Mouse (Mus musculus): ENCODE measurements around the gene Phf21a. TPM values are rescaled to one million over a fixed set of nuclear protein-coding genes. Genes with fewer than 3 reads are reported as not detected.

Gene Phf21a
- polyA plus RNA-seq, 1 experiment: 36.8 TPM

GRCm38 (mm10) chr2:92377320-92377719 is 284.4 kb downstream of the Phf21a start:
- Histone ChIP-seq H3K27me3 (replicated peaks; ENCODE audit: control insufficient read depth, insufficient read depth, low read length) (no peaks in the 10 kb centered on the region), H3K4me3 (ENCODE audit: insufficient read depth, low read depth, low read length) (no peak overlapping the region), H3K4me1 (ENCODE audit: control insufficient read depth, insufficient read depth, low read length) (peaks cover 22% of the 10 kb centered on the region), H3K36me3 (ENCODE audit: control insufficient read depth, insufficient read depth, low read length) (peaks cover 3% of the 10 kb centered on the region; the same call in 1 of the 2 replicates), H3K27ac (ENCODE audit: insufficient read depth, low read depth, low read length) (no peak overlapping the region)
- 76% methylated on average over 7 of the region's 7 CpGs for WGBS
- TF ChIP-seq CTCF (conservative IDR thresholded peaks at IDR 0.05; ENCODE audit: insufficient read depth, insufficient read length, low read depth, low read length) (no peak), POLR2A (IDR thresholded peaks at IDR 0.05; ENCODE audit: low read depth, low read length) (no peak)
- DNase-seq: no peak

GRCm38 (mm10) chr2:92379783-92380494 is 287.0 kb downstream of the Phf21a start:
- Histone ChIP-seq H3K4me3 (ENCODE audit: insufficient read depth, low read depth, low read length) (no peak overlapping the region), H3K27ac (ENCODE audit: insufficient read depth, low read depth, low read length) (no peak overlapping the region), H3K27me3 (replicated peaks; ENCODE audit: control insufficient read depth, insufficient read depth, low read length) (no peaks in the 10 kb centered on the region), H3K4me1 (ENCODE audit: control insufficient read depth, insufficient read depth, low read length) (peaks cover 7% of the 10 kb centered on the region; the same call in 1 of the 2 replicates), H3K36me3 (ENCODE audit: control insufficient read depth, insufficient read depth, low read length) (peaks cover 3% of the 10 kb centered on the region; the same call in 1 of the 2 replicates)
- no peak for DNase-seq
- 79% methylated on average over 17 of the region's 17 CpGs for WGBS
- no peak for TF ChIP-seq CTCF (conservative IDR thresholded peaks at IDR 0.05; ENCODE audit: insufficient read depth, insufficient read length, low read depth, low read length)
- no peak for TF ChIP-seq POLR2A (IDR thresholded peaks at IDR 0.05; ENCODE audit: low read depth, low read length)

DNA sequence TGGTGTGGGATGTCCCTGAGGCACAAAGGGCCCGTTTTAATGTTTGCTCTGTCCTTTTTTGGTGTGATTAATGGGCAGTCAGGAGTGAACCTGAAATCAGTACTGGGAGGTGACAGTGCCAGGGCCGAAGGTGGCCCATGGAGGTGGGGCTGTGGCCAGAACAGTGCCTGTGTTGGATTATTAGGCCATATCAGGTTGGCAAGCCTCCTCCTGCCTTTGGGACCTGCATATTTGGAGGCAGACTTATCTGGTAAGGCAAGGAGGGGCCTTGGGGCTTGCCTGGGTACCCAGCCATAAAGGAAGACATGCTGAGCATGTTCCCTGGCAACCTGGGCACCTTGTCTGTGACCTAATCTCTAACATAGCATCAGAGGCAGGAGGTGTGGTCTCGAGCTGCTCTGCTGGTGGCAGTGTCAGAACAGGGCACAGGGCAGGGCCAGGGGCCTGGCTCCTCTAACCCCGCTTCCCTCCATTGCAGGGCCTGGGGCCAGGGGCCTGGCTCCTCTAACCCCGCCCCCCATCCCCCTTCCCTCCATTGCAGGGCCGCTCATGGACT is 287.7 kb downstream of the Phf21a start:
- peaks cover 3% of the 10 kb centered on the region; the same call in 1 of the 2 replicates for H3K36me3 ChIP-seq (ENCODE audit: control insufficient read depth, insufficient read depth, low read length)
- WGBS: 60% methylated on average over 6 of the region's 6 CpGs
- H3K27ac ChIP-seq (ENCODE audit: insufficient read depth, low read depth, low read length): no peak overlapping the region
- TF ChIP-seq CTCF (conservative IDR thresholded peaks at IDR 0.05; ENCODE audit: insufficient read depth, insufficient read length, low read depth, low read length): no peak
- TF ChIP-seq POLR2A (IDR thresholded peaks at IDR 0.05; ENCODE audit: low read depth, low read length): no peak
- DNase-seq: no peak
- H3K4me1 ChIP-seq (ENCODE audit: control insufficient read depth, insufficient read depth, low read length): peaks cover 7% of the 10 kb centered on the region; the same call in 1 of the 2 replicates
- H3K4me3 ChIP-seq (ENCODE audit: insufficient read depth, low read depth, low read length): no peak overlapping the region
- H3K27me3 ChIP-seq (replicated peaks; ENCODE audit: control insufficient read depth, insufficient read depth, low read length): no peaks in the 10 kb centered on the region

DNA sequence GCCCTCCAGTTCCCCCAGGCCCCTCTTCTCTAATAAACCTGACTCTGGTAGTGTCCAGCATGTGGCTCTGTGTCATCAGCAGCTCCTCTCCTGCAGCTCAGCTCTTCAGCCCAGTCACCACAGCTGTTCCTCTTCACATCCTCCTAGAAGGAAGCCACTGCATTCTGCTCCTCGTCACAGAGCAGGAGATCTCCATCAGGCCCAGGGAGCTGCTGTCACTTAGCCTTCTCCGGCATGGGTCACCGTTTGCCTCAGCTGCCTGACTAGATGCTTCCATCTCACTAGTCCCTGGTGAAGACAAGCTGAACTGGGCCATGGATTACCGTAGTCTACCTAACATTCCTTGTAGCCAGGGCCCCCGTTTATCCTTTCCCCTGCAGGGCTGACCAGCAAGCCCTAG is 288.2 kb downstream of the Phf21a start:
- H3K4me1 ChIP-seq (ENCODE audit: control insufficient read depth, insufficient read depth, low read length): 0 out of 2 replicates have a peak, but pooled peaks cover 3% of the 10 kb centered on the region
- no peak overlapping the region for H3K4me3 ChIP-seq (ENCODE audit: insufficient read depth, low read depth, low read length)
- peaks cover 3% of the 10 kb centered on the region; the same call in 1 of the 2 replicates for H3K36me3 ChIP-seq (ENCODE audit: control insufficient read depth, insufficient read depth, low read length)
- H3K27me3 ChIP-seq (replicated peaks; ENCODE audit: control insufficient read depth, insufficient read depth, low read length): no peaks in the 10 kb centered on the region
- 79% methylated on average over 5 of the region's 5 CpGs for WGBS
- TF ChIP-seq CTCF (conservative IDR thresholded peaks at IDR 0.05; ENCODE audit: insufficient read depth, insufficient read length, low read depth, low read length) (no peak), POLR2A (IDR thresholded peaks at IDR 0.05; ENCODE audit: low read depth, low read length) (no peak)
- peak; percentile 18 for DNase-seq
- H3K27ac ChIP-seq (ENCODE audit: insufficient read depth, low read depth, low read length): no peak overlapping the region

- H3K4me1 ChIP-seq (ENCODE audit: control insufficient read depth, insufficient read depth, low read length): no peaks in the 10 kb centered on the region
Observed at GRCm38 (mm10) chr2:92381901-92382588, 289.1 kb downstream of the Phf21a start, which contains the start of gene 1700029I15Rik. Gene 1700029I15Rik, plus strand, starts transcription at chr2:92382538.

DNA sequence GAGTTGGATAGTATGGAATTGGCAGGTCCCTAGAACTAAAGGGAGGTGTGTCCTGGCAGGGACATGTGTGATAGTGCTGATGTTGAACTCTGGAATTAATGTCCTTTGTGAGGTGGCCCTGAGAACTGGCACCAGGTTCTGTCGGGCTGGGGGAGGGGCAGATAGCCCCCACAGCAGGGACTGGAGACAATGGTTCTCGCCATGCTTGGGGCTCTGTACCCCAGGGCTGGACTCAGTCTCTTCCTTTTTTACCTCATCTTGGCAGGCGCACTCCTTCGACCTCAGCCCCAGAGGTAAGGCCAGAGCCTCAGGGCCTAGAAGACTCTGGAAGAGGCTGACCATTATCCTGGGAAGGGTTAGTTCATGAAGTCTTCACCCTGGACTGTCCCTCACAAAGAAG is 289.8 kb downstream of the Phf21a start:
- 91% methylated on average over 4 of the region's 4 CpGs for WGBS
- no peak for DNase-seq
- TF ChIP-seq POLR2A (IDR thresholded peaks at IDR 0.05; ENCODE audit: low read depth, low read length): no peak
- Histone ChIP-seq H3K4me1 (ENCODE audit: control insufficient read depth, insufficient read depth, low read length) (no peaks in the 10 kb centered on the region), H3K36me3 (ENCODE audit: control insufficient read depth, insufficient read depth, low read length) (peaks cover 3% of the 10 kb centered on the region; the same call in 1 of the 2 replicates), H3K4me3 (ENCODE audit: insufficient read depth, low read depth, low read length) (no peak overlapping the region), H3K27ac (ENCODE audit: insufficient read depth, low read depth, low read length) (no peak overlapping the region), H3K27me3 (replicated peaks; ENCODE audit: control insufficient read depth, insufficient read depth, low read length) (no peaks in the 10 kb centered on the region)

More at GRCm38 (mm10) chr2:92381901-92382588, 289.1 kb downstream of the Phf21a start, which contains the start of gene 1700029I15Rik:
- Histone ChIP-seq H3K27ac (ENCODE audit: insufficient read depth, low read depth, low read length) (no peak within 1 kb of the TSS), H3K27me3 (replicated peaks; ENCODE audit: control insufficient read depth, insufficient read depth, low read length) (no peaks in the 10 kb centered on the region), H3K4me3 (ENCODE audit: insufficient read depth, low read depth, low read length) (no peak within 1 kb of the TSS), H3K36me3 (ENCODE audit: control insufficient read depth, insufficient read depth, low read length) (peaks cover 3% of the 10 kb centered on the region; the same call in 1 of the 2 replicates)
- TF ChIP-seq CTCF (conservative IDR thresholded peaks at IDR 0.05; ENCODE audit: insufficient read depth, insufficient read length, low read depth, low read length): no peak
- TF ChIP-seq POLR2A (IDR thresholded peaks at IDR 0.05; ENCODE audit: low read depth, low read length): no peak
- 87% methylated on average over 5 of the region's 5 CpGs for WGBS
- no peak for DNase-seq

- Histone ChIP-seq H3K27ac (ENCODE audit: insufficient read depth, low read depth, low read length) (no peak overlapping the region), H3K4me1 (ENCODE audit: control insufficient read depth, insufficient read depth, low read length) (no peaks in the 10 kb centered on the region), H3K36me3 (ENCODE audit: control insufficient read depth, insufficient read depth, low read length) (peaks cover 3% of the 10 kb centered on the region; the same call in 1 of the 2 replicates), H3K27me3 (replicated peaks; ENCODE audit: control insufficient read depth, insufficient read depth, low read length) (no peaks in the 10 kb centered on the region), H3K4me3 (ENCODE audit: insufficient read depth, low read depth, low read length) (no peak overlapping the region)
- WGBS: 77% methylated on average over 4 of the region's 4 CpGs
- no peak for TF ChIP-seq CTCF (conservative IDR thresholded peaks at IDR 0.05; ENCODE audit: insufficient read depth, insufficient read length, low read depth, low read length)
- no peak for TF ChIP-seq POLR2A (IDR thresholded peaks at IDR 0.05; ENCODE audit: low read depth, low read length)
- no peak for DNase-seq
Observed at GRCm38 (mm10) chr2:92384101-92384500, 291.2 kb downstream of the Phf21a start.

Data from kidney, adult 2 months (tissue).